Mouse (Mus musculus) Patski (cell line): ENCODE data around the gene Ap2m1. TPM values are rescaled to one million over a fixed set of nuclear protein-coding genes. Genes with fewer than 3 reads are reported as not detected.

Experiments
- ATAC-seq: fragments of 100-300 bp; one replicate; pipeline ENCODE4 v1.8.0; 2021
- CTCF ChIA-PET: fragments of 350-600 bp; sonication (Branson Sonifier 250); formaldehyde crosslinking; loops from one replicate; lab custom pipeline; 2022; ENCODE audit warnings: inconsistent platforms; lab: Charles Lee
- POLR2A ChIA-PET: fragments of 350-600 bp; sonication (Branson Sonifier 250); formaldehyde crosslinking; loops from one replicate; lab custom pipeline; 2022; ENCODE audit warnings: antibody characterized with exemption, inconsistent platforms; lab: Charles Lee
- DNase-seq: peaks from one replicate; pipeline ENCODE4 v3.0.0-alpha.2; 2011; ENCODE audit warnings: low read depth, low spot score
- H3K27me3 ChIP-seq: fragments of 371-371 bp; one replicate; pipeline ENCODE4 v1.5.1; 2021
- CTCF ChIP-seq: fragments of 100-300 bp; IDR thresholded peaks from one replicate; pipeline ENCODE4 v1.5.1; 2021
- in situ Hi-C: fragments of 300-500 bp; cut with MboI; formaldehyde crosslinking; loops from 3 replicates; pipeline ENCODE4 v1.11.1; 2018; ENCODE audit warnings: low pct_unique_long_range_greater_than_20kb, mixed read lengths
- polyA plus RNA-seq: library from polyadenylated mRNA; unstranded; gene quantifications from one replicate; pipeline ENCODE4 v1.2.3, GENCODE M21; 2021

Gene Ap2m1
- polyA plus RNA-seq, 1 experiment from 2014 or later: 707 TPM

DNA sequence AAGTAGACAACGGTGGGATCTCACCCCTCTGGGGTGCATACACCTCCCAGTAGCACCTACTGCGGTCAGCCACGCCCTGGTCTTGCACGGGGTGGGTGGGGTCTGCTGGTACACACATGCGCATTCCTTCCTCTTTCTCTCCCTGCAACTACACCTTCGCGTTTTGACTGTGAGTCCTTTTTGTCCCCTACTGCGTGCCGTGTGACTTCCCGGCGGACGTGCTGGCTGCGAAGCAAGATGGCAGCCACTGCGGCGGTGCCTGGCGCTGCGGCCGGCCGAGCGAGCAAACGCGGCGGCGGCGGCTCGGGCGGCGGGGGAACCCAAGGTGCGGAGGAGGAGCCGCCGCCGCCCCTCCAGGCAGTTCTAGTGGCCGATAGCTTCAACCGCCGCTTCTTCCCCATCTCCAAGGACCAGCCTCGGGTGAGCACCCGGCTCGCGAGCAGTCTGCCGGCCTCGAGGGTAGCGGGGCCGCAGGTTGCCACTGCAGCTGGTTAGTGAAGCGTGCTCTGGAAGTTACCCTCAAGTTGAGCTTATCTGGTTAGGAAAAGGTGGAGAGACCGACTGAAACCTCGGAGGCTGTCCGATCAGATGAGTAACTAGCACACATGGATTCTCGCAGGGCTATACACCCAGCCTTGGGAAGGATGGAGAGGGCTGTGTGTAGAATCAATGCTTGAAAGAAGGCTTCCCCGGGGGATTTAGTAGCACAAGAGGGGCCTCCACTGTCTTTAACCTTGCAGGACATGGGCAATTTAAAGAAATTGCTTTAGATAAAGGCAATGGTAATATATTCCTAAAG is 36.4 kb upstream of the Ap2m1 start, which contains the start of gene Eif2b5:
Eif2b5 (plus strand) TSS at position 141 of the 799 bp plus-strand sequence.
- no peak for TF ChIP-seq CTCF
- ChIA-PET POLR2A (interaction anchor here (0.6 to 0.7 kb wide), 3 partner anchors 36 to 122 kb away, joined by 3 to 4 read pairs (median 3); partner anchors contain the start of genes Ap2m1 and Camk2n2), CTCF (interaction anchor here (0.8 kb wide), 1 partner anchor 112 kb away, joined by 4 read pairs; the partner anchor contains the start of genes Alg3, Eef1akmt4 and Gm49333)
- DNase-seq (peak; percentile 58), ATAC-seq (peak; percentile 72)
- no peaks in the 10 kb centered on the region for H3K27me3 ChIP-seq
- in situ Hi-C loops: no loop called here

DNA sequence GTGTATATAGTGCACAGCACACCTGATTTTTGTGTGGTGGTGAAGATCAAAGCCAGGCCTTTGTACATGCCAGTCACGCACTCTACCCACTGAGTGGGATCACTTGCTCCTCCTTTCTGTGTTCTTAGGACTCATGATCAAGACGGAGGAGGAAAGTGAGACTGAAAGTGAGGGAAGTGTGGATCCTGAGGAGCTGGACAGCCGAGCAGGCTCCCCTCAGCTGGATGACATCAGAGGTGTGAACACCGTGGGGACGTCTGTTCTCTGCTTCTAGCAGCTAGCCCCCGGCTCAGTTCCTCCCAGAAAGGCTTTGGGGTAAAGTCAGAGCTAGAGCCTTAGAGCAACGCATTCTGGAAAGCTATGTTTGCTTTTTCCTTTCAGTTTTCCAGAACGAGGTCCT is 29.3 kb upstream of the Ap2m1 start:
- no peak for TF ChIP-seq CTCF
- CTCF ChIA-PET: no interaction called here
- in situ Hi-C loops: loop anchor here (5.0 kb wide), 1 partner anchor 141 kb away; no protein-coding TSS in a partner anchor
- DNase-seq (no peak), ATAC-seq (no peak)
- POLR2A ChIA-PET: no interaction called here
- H3K27me3 ChIP-seq: no peaks in the 10 kb centered on the region

DNA sequence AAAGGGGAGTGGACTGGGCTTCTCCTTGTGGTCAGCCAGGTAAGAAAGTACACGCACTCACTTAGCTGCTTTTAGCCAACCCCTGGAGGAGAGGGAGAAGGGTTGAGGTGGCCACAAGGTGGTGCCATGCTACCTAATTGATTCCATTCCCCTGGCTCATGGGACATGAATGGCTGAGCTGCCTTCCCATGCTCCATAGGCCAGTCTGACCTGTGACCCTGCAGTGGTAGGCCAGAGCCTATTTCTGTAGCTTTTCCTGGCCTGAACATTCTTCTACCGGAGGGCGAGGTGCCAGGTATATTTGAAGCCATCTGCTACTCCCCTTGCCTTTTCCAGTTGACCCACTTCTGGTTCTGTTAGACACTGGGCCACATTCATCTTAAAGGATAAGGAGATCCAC is 25.9 kb upstream of the Ap2m1 start:
- TF ChIP-seq CTCF: peak; percentile 63
- in situ Hi-C loops: loop anchor here (5.0 kb wide), 1 partner anchor 138 kb away; no protein-coding TSS in a partner anchor
- ChIA-PET CTCF (interaction anchor here (1.0 to 1.1 kb wide), 3 partner anchors 9 to 134 kb away, joined by 3 read pairs; no protein-coding TSS in a partner anchor), POLR2A (interaction anchor here (1.1 to 1.3 kb wide), 2 partner anchors 26 to 28 kb away, joined by 3 to 4 read pairs; partner anchors contain the start of gene Ap2m1)
- ATAC-seq (no peak), DNase-seq (no peak)
- H3K27me3 ChIP-seq: no peaks in the 10 kb centered on the region

DNA sequence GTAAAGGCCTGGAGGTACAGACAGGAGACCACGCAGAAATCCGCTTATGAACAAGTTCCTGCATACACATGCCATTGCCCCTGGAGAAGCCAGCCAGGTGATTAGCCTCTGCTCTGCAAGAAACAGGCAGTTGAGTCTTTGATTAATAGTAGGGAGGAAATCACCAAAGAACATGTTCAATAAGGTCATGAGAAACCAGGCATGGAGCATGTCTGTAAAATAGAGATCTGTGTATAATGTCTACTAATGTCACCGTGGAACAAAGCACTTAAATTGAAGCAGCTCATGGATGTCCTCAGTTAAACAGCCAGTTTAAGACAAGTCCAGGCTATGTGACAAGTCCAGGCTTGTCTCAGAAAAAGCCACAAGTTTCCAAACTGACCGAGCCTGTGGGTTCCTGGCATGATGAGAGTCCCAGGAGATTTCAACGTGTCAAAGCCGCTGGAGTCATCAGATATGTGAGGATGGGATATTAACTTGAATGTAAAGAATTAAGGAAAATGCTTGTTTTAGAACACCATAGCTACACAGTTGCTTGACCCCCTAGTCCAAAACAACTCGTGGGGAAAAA is 23.9 kb upstream of the Ap2m1 start:
- CTCF ChIA-PET: no interaction called here
- ATAC-seq (no peak), DNase-seq (no peak)
- POLR2A ChIA-PET: no interaction called here
- no peaks in the 10 kb centered on the region for H3K27me3 ChIP-seq
- no peak for TF ChIP-seq CTCF
- in situ Hi-C loops: no loop called here

DNA sequence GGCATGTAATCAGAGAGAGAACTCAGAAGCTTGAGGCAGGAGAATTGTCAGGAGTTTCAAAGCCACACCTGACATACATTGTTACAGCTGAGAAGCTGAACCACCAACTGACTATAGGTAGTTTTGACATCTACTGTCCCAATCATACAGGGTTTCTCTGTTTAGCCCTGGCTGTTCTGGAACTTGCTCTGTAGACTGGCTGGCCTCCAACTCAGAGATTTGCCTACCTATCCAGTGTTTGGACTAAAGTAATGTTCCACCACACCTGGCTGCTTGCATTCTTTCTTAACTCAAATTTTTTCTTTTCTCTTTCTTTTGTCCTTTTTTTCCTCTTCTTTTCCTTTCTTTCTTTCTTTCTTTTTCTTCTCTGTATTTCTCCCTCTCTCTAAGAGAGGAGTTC is 19.2 kb upstream of the Ap2m1 start:
- no peak for ATAC-seq
- TF ChIP-seq CTCF: no peak
- in situ Hi-C loops: no loop called here
- H3K27me3 ChIP-seq: no peaks in the 10 kb centered on the region
- no peak for DNase-seq
- CTCF ChIA-PET: interaction anchor here (2.3 kb wide), 1 partner anchor 13 kb away, joined by 8 read pairs; no protein-coding TSS in a partner anchor
- POLR2A ChIA-PET: interaction anchor here (0.6 to 2.6 kb wide), 2 partner anchors 17 to 20 kb away, joined by 3 to 19 read pairs; partner anchors contain the start of gene Ap2m1

DNA sequence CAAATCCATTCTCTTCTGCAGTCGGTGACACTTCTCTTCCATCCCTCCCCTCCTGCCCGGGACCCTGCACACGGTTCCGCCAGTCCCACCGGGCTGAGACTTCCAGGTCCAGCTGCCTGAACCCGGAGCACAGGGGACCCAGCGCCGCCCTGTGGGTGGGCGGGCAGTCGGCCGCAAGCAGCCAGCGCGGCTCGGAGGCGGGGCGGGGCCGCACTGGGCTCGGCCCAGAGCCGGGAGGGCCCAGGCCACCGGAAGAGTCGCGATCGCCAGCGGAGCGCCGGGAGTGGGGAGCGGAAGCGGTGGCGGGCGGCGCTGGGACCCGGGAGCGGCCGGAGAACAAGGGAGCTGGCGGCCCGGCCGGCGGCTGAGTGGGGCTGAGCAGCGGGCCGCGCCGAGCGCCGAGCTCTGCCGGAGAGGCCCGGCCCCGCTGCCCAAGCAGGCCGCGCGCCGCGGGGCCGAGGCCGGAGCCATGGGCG is 18.5 kb upstream of the Ap2m1 start, which contains the start of gene Dvl3:
Dvl3 (plus strand) TSS at position 257 of the 476 bp plus-strand sequence.
- DNase-seq: peak; percentile 48
- H3K27me3 ChIP-seq: no peaks in the 10 kb centered on the region
- in situ Hi-C loops: no loop called here
- ChIA-PET POLR2A (interaction anchor here (0.6 to 2.6 kb wide), 4 partner anchors 14 to 32 kb away, joined by 3 to 19 read pairs (median 4); partner anchors contain the start of genes Abcf3 and Ap2m1), CTCF (no interaction called here)
- peak; percentile 98 for ATAC-seq
- no peak for TF ChIP-seq CTCF

DNA sequence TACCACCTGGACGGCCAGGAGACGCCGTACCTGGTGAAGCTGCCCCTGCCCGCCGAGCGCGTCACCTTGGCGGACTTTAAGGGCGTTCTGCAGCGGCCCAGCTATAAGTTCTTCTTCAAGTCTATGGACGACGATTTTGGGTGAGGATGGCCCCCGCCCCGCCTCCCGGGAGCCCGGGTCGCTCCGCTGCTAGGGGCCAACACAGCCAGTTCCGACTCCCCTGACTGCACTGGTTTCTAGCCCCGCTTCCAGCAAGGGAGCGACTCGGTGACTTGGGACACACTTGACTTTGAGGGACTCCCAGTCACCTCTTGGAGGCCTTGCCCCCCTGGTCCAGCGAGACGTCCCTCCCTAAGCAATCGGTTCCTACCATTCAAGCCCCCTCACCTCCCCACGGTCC is 18.1 kb upstream of the Ap2m1 start:
- in situ Hi-C loops: no loop called here
- no peaks in the 10 kb centered on the region for H3K27me3 ChIP-seq
- TF ChIP-seq CTCF: no peak
- POLR2A ChIA-PET: interaction anchor here (0.6 to 2.6 kb wide), 3 partner anchors 14 to 31 kb away, joined by 3 to 19 read pairs (median 4); partner anchors contain the start of genes Abcf3 and Ap2m1
- peak; percentile 9 for ATAC-seq
- no peak for DNase-seq
- CTCF ChIA-PET: no interaction called here

DNA sequence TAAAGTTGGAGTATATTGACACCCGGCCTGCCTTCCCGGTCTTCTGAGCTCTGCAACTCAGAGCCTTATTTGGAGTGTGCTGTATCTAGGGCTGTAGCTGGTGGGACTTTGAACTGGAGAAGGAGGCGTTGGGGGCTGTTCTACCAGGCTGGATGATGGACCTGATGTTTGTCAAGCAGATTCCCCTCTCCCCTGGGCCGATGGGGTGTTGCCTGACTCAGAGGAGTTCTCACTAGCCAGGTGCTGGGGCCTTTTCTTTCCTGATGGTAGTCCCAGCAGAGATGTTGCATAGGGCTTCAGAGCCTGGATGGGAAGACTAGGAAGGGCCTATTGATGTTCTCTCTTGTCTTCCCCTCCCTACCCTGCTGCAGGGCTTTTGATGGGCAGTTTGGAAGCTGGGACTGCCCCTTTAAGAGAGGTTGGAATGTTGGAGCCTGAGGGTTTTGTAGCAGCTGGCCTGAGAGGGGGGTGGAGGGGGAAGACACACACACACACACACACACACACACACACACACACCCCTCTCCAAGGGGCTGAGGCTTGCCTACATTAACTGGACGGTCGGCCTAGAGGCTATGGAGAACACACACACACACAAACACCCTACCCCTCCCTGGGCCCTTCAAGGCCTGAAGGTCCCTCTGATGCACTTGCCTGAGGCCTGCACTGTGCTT is 17.4 kb upstream of the Ap2m1 start:
- POLR2A ChIA-PET: interaction anchor here (0.6 to 2.6 kb wide), 3 partner anchors 18 to 91 kb away, joined by 3 to 19 read pairs (median 4); partner anchors contain the start of genes Abcf3 and Ap2m1
- DNase-seq (no peak), ATAC-seq (peak; percentile 29)
- no peak for TF ChIP-seq CTCF
- CTCF ChIA-PET: interaction anchor here (1.1 kb wide), 1 partner anchor 9 kb away, joined by 3 read pairs; no protein-coding TSS in a partner anchor
- in situ Hi-C loops: no loop called here
- H3K27me3 ChIP-seq: no peaks in the 10 kb centered on the region

DNA sequence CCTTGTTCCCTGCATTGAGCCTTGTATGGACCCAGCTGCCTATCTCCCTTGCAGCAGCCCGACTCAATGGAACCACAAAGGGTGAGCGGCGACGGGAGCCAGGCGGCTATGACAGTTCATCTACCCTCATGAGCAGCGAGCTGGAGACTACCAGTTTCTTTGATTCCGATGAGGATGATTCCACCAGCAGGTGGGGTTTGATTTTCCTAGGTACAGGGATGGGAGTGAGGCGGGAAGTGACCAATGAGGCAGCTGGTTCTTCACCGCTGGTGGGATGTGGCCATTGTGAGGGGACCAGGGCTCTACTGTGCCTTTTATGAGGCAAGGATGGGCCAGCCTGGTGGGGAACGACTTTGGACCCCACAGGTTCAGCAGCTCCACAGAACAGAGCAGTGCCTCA is 11.4 kb upstream of the Ap2m1 start:
- in situ Hi-C loops: no loop called here
- ATAC-seq: no peak
- POLR2A ChIA-PET: no interaction called here

More for the DNA sequence above, 11.4 kb upstream of the Ap2m1 start:
- no peak for TF ChIP-seq CTCF
- no peaks in the 10 kb centered on the region for H3K27me3 ChIP-seq
- CTCF ChIA-PET: interaction anchor here (1.3 kb wide), 1 partner anchor 11 kb away, joined by 3 read pairs; no protein-coding TSS in a partner anchor
- no peak for DNase-seq
